Mouse (Mus musculus): ENCODE data around the gene Gprin1. TPM values are rescaled to one million over a fixed set of nuclear protein-coding genes. Genes with fewer than 3 reads are reported as not detected.

Gprin1 gene
- total and polyA plus RNA-seq, 3 experiments = 0.05 TPM; not detected in 2

GRCm38 (mm10) chr13:54737488-54738212 lies 12.0 kb downstream of the Gprin1 start:
- H3K4me1 ChIP-seq (ENCODE audit: insufficient read depth, low read depth, low read length) = no peaks in the 10 kb centered on the region
- peak; percentile 28 for DNase-seq (ENCODE audit: low spot score)
- peaks cover 10% of the 10 kb centered on the region for H3K9me3 ChIP-seq (replicated peaks)
- TF ChIP-seq GATA1 (IDR thresholded peaks at IDR 0.05; ENCODE audit: borderline replicate concordance, low read length) (no peak), CTCF (IDR thresholded peaks at IDR 0.05; ENCODE audit: low read depth, low read length) (no peak), POLR2AphosphoS5 (IDR thresholded peaks at IDR 0.05; ENCODE audit: insufficient replicate concordance, low read depth, low read length) (no peak), TAL1 (conservative IDR thresholded peaks at IDR 0.05; ENCODE audit: low read depth, low read length) (no peak), GATA2 (IDR thresholded peaks at IDR 0.05; ENCODE audit: borderline replicate concordance, low read depth, low read length) (no peak)
- ATAC-seq (ENCODE audit: extremely low read depth, insufficient number of reproducible peaks, low FRiP score, poor library complexity, severe bottlenecking) = no peak
- H3K36me3 ChIP-seq (replicated peaks) = no peaks in the 10 kb centered on the region
- H3K4me3 ChIP-seq (ENCODE audit: low read depth, low read length) = no peak overlapping the region; the same call in 1 of the 2 replicates
- H3K27me3 ChIP-seq (ENCODE audit: insufficient read depth, low read length) = no peaks in the 10 kb centered on the region; the same call in 1 of the 2 replicates

GRCm38 (mm10) chr13:54736931-54737330 lies 12.7 kb downstream of the Gprin1 start:
- H3K27me3 ChIP-seq (ENCODE audit: insufficient read depth, low read length) = no peaks in the 10 kb centered on the region; the same call in 1 of the 2 replicates
- no peak for DNase-seq (ENCODE audit: low spot score)
- TF ChIP-seq POLR2AphosphoS5 (IDR thresholded peaks at IDR 0.05; ENCODE audit: insufficient replicate concordance, low read depth, low read length) (no peak), GATA1 (IDR thresholded peaks at IDR 0.05; ENCODE audit: borderline replicate concordance, low read length) (no peak), CTCF (IDR thresholded peaks at IDR 0.05; ENCODE audit: low read depth, low read length) (no peak), GATA2 (IDR thresholded peaks at IDR 0.05; ENCODE audit: borderline replicate concordance, low read depth, low read length) (no peak), TAL1 (conservative IDR thresholded peaks at IDR 0.05; ENCODE audit: low read depth, low read length) (no peak)

GRCm38 (mm10) chr13:54726131-54726530 lies 23.5 kb downstream of the Gprin1 start:
- no peaks in the 10 kb centered on the region for H3K36me3 ChIP-seq (replicated peaks)

More at GRCm38 (mm10) chr13:54736931-54737330, 12.7 kb downstream of the Gprin1 start:
- H3K4me1 ChIP-seq (ENCODE audit: insufficient read depth, low read depth, low read length) = no peaks in the 10 kb centered on the region
- H3K4me3 ChIP-seq (ENCODE audit: low read depth, low read length) = no peak overlapping the region
- H3K36me3 ChIP-seq (replicated peaks) = no peaks in the 10 kb centered on the region
- peaks cover 10% of the 10 kb centered on the region for H3K9me3 ChIP-seq (replicated peaks)
- ATAC-seq (ENCODE audit: extremely low read depth, insufficient number of reproducible peaks, low FRiP score, poor library complexity, severe bottlenecking) = no peak

GRCm38 (mm10) chr13:54723143-54723542 lies 26.5 kb downstream of the Gprin1 start:
- no peaks in the 10 kb centered on the region for H3K4me1 ChIP-seq (ENCODE audit: insufficient read depth, low read depth, low read length)
- ATAC-seq (ENCODE audit: extremely low read depth, insufficient number of reproducible peaks, low FRiP score, poor library complexity, severe bottlenecking) = no peak
- H3K36me3 ChIP-seq (replicated peaks) = no peaks in the 10 kb centered on the region
- TF ChIP-seq GATA1 (IDR thresholded peaks at IDR 0.05; ENCODE audit: borderline replicate concordance, low read length) = no peak
- no peak for TF ChIP-seq CTCF (IDR thresholded peaks at IDR 0.05; ENCODE audit: low read depth, low read length)
- TF ChIP-seq POLR2AphosphoS5 (IDR thresholded peaks at IDR 0.05; ENCODE audit: insufficient replicate concordance, low read depth, low read length) = no peak
- no peak for TF ChIP-seq GATA2 (IDR thresholded peaks at IDR 0.05; ENCODE audit: borderline replicate concordance, low read depth, low read length)
- no peak for TF ChIP-seq TAL1 (conservative IDR thresholded peaks at IDR 0.05; ENCODE audit: low read depth, low read length)
- H3K9me3 ChIP-seq (replicated peaks) = peaks cover 5% of the 10 kb centered on the region
- H3K4me3 ChIP-seq (ENCODE audit: low read depth, low read length) = no peak overlapping the region
- DNase-seq (ENCODE audit: low spot score) = no peak
- H3K27me3 ChIP-seq (ENCODE audit: insufficient read depth, low read length) = peaks cover 2% of the 10 kb centered on the region; the same call in 1 of the 2 replicates

More at GRCm38 (mm10) chr13:54726131-54726530, 23.5 kb downstream of the Gprin1 start:
- ATAC-seq (ENCODE audit: extremely low read depth, insufficient number of reproducible peaks, low FRiP score, poor library complexity, severe bottlenecking) (no peak), DNase-seq (ENCODE audit: low spot score) (no peak)
- Histone ChIP-seq H3K27me3 (ENCODE audit: insufficient read depth, low read length) (no peaks in the 10 kb centered on the region; the same call in 1 of the 2 replicates), H3K4me3 (ENCODE audit: low read depth, low read length) (no peak overlapping the region), H3K9me3 (replicated peaks) (peaks cover 5% of the 10 kb centered on the region), H3K4me1 (ENCODE audit: insufficient read depth, low read depth, low read length) (no peaks in the 10 kb centered on the region)
- TF ChIP-seq POLR2AphosphoS5 (IDR thresholded peaks at IDR 0.05; ENCODE audit: insufficient replicate concordance, low read depth, low read length) (no peak), GATA1 (IDR thresholded peaks at IDR 0.05; ENCODE audit: borderline replicate concordance, low read length) (no peak), GATA2 (IDR thresholded peaks at IDR 0.05; ENCODE audit: borderline replicate concordance, low read depth, low read length) (no peak)

- no peak overlapping the region for H3K4me3 ChIP-seq (ENCODE audit: low read depth, low read length)
- no peaks in the 10 kb centered on the region for H3K36me3 ChIP-seq (replicated peaks)
- ATAC-seq (ENCODE audit: extremely low read depth, insufficient number of reproducible peaks, low FRiP score, poor library complexity, severe bottlenecking) (no peak), DNase-seq (ENCODE audit: low spot score) (peak; percentile 54)
- TF ChIP-seq TAL1 (conservative IDR thresholded peaks at IDR 0.05; ENCODE audit: low read depth, low read length) (no peak), CTCF (IDR thresholded peaks at IDR 0.05; ENCODE audit: low read depth, low read length) (peak; percentile 58)
- H3K27me3 ChIP-seq (ENCODE audit: insufficient read depth, low read length) = peaks cover 2% of the 10 kb centered on the region; the same call in 1 of the 2 replicates
- H3K9me3 ChIP-seq (replicated peaks) = no peaks in the 10 kb centered on the region
- H3K4me1 ChIP-seq (ENCODE audit: insufficient read depth, low read depth, low read length) = no peaks in the 10 kb centered on the region
Observed at GRCm38 (mm10) chr13:54716916-54717315, 32.8 kb downstream of the Gprin1 start.

- Histone ChIP-seq H3K4me1 (ENCODE audit: insufficient read depth, low read depth, low read length) (no peaks in the 10 kb centered on the region), H3K27me3 (ENCODE audit: insufficient read depth, low read length) (peaks cover 5% of the 10 kb centered on the region; the same call in 1 of the 2 replicates), H3K9me3 (replicated peaks) (peaks cover 6% of the 10 kb centered on the region; the same call in 1 of the 2 replicates), H3K4me3 (ENCODE audit: low read depth, low read length) (no peak overlapping the region), H3K36me3 (replicated peaks) (no peaks in the 10 kb centered on the region)
- no peak for TF ChIP-seq CTCF (IDR thresholded peaks at IDR 0.05; ENCODE audit: low read depth, low read length)
- no peak for TF ChIP-seq GATA1 (IDR thresholded peaks at IDR 0.05; ENCODE audit: borderline replicate concordance, low read length)
- DNase-seq (ENCODE audit: low spot score) (no peak), ATAC-seq (ENCODE audit: extremely low read depth, insufficient number of reproducible peaks, low FRiP score, poor library complexity, severe bottlenecking) (no peak)
Observed at GRCm38 (mm10) chr13:54714996-54715395, 34.7 kb downstream of the Gprin1 start.
